Mouse (Mus musculus): ENCODE measurements around the gene Naa15. TPM values are rescaled to one million over a fixed set of nuclear protein-coding genes. Genes with fewer than 3 reads are reported as not detected.

Gene Naa15
- polyA plus RNA-seq, 1 experiment from 2014 or later, result 65.4 TPM

GRCm38 (mm10) chr3:51521262-51521661, 106.3 kb downstream of the Naa15 start:
- no peak overlapping the region for H3K4me3 ChIP-seq
- H3K9me3 ChIP-seq, result no peaks in the 10 kb centered on the region
- no peaks in the 10 kb centered on the region for H3K27me3 ChIP-seq
- no peak overlapping the region for H3K27ac ChIP-seq
- no peak overlapping the region for H3K9ac ChIP-seq
- no peak overlapping the region for H3K4me2 ChIP-seq (replicated peaks)
- ATAC-seq (ENCODE audit: insufficient number of reproducible peaks, insufficient read depth, low FRiP score, low TSS enrichment), result 0 out of 2 replicates have a peak, but pooled peaks have one; percentile 41
- whole genome bisulfite sequencing, result 84% methylated on average over 14 of the region's 14 CpGs
- peaks cover 6% of the 10 kb centered on the region; the same call in 1 of the 2 replicates for H3K4me1 ChIP-seq
- H3K36me3 ChIP-seq, result peaks cover 56% of the 10 kb centered on the region

GRCm38 (mm10) chr3:51525186-51525785, 110.3 kb downstream of the Naa15 start:
- Histone ChIP-seq H3K9me3 (no peaks in the 10 kb centered on the region; the same call in 1 of the 2 replicates), H3K9ac (no peak overlapping the region), H3K4me3 (no peak overlapping the region), H3K27ac (no peak overlapping the region; the same call in 1 of the 2 replicates), H3K4me2 (replicated peaks) (no peak overlapping the region), H3K36me3 (peaks cover 79% of the 10 kb centered on the region), H3K27me3 (no peaks in the 10 kb centered on the region), H3K4me1 (no peaks in the 10 kb centered on the region)
- WGBS, result 85% methylated on average over 16 of the region's 16 CpGs
- ATAC-seq (ENCODE audit: insufficient number of reproducible peaks, insufficient read depth, low FRiP score, low TSS enrichment), result no peak

Other genes with a start within 250 kb of the Naa15 start
- 14.4 and 14.6 TPM in 2 replicates for gene Noct, start 190.7 kb upstream of the Naa15 start, polyA plus RNA-seq (2016; fragmentation: Nextera tagmentation; extraction: Ambion mirVana)
- gene Elf2, start 74.5 kb upstream of the Naa15 start, polyA plus RNA-seq (2016; fragmentation: Nextera tagmentation; extraction: Ambion mirVana), result 48.2 and 54.8 TPM in 2 replicates
- 8.6 and 12.6 TPM in 2 replicates for gene Mgarp, start 18.4 kb upstream of the Naa15 start, polyA plus RNA-seq (2016; fragmentation: Nextera tagmentation; extraction: Ambion mirVana)
- gene Ndufc1, start 6.2 kb upstream of the Naa15 start, polyA plus RNA-seq (2016; fragmentation: Nextera tagmentation; extraction: Ambion mirVana), result 685 and 686 TPM in 2 replicates
- gene Rab33b, start 68.8 kb downstream of the Naa15 start, polyA plus RNA-seq (2016; fragmentation: Nextera tagmentation; extraction: Ambion mirVana), result 26.7 and 27.4 TPM in 2 replicates
- 4.6 and 4.8 TPM in 2 replicates for gene Setd7, start 145.7 kb downstream of the Naa15 start, polyA plus RNA-seq (2016; fragmentation: Nextera tagmentation; extraction: Ambion mirVana)
- gene Mgst2, start 245.2 kb downstream of the Naa15 start, polyA plus RNA-seq (2016; fragmentation: Nextera tagmentation; extraction: Ambion mirVana), result 1.3 and 1.7 TPM in 2 replicates

Data from embryonic facial prominence, embryonic 12.5 days (tissue).